Mouse (Mus musculus) c-Kit-positive CD71-positive TER-119-positive erythroid progenitor cells, embryonic 14.5 days (primary cell): ENCODE results near the gene Gm28897.
"Not testable (repeated sequence)": the region's sequence is repeated elsewhere in the genome, so short reads cannot be mapped to it uniquely, and the experiment has no call there.

Experiments
- DNase-seq: peaks from one replicate; pipeline ENCODE4 v3.0.0-alpha.2; 2013; ENCODE audit warnings: low spot score

The Gm28897 gene

DNA sequence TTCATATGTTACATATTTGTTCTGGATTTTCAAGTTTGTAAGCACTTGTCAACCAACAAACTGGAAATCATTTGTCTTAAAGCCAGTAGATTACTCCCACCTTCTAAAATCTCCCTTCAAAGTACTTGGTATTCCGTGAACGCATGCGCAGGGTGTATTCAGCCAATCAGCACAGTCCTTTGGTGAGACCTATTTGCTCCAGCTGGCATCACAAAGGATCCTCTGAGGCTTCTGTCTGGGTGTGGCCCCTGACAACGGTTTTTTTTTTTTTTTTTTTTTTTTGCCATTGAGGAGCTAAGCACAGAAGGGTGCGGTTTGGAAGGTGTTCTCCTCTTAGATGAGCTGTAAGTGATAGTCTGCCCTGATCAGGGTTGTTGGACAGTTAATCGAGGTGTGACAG lies at the start of gene Gm28897:
Gm28897 (plus strand) TSS at position 301 of the 400 bp plus-strand sequence.
- DNase-seq: not testable (repeated sequence)
